Mouse (Mus musculus) CH12.LX (cell line): ENCODE data around the gene Mettl27. TPM values are rescaled to one million over a fixed set of nuclear protein-coding genes. Genes with fewer than 3 reads are reported as not detected.

Source experiments
- DNase-seq: peaks from one replicate; pipeline ENCODE4 v3.0.0-alpha.2; 2013; ENCODE audit errors: extremely low read depth
- H3K27ac ChIP-seq: 2 replicates; pipeline ENCODE4 v1.5.1; 2012; ENCODE audit warnings: low read depth, mild to moderate bottlenecking, control low read depth, moderate library complexity; ENCODE audit not compliant: insufficient read depth
- H3K27me3 ChIP-seq: replicated peaks from 2 replicates; pipeline ENCODE3; 2012; ENCODE audit warnings: inconsistent platforms
- H3K36me3 ChIP-seq, 2 experiments: replicated peaks in 1 of 2; 2 replicates each; pipeline versions ENCODE3 to v1.6.1; 2012; ENCODE audit warnings: inconsistent platforms in 1 of 2, low read length in 1 of 2, mild to moderate bottlenecking in 1 of 2, mixed read lengths in 1 of 2, moderate library complexity in 1 of 2; ENCODE audit not compliant: control insufficient read depth in 1 of 2, insufficient read depth in 1 of 2
- H3K4me1 ChIP-seq, 2 experiments: 2 replicates each; pipeline ENCODE4 v1.6.1; 2012; ENCODE audit warnings: inconsistent platforms in 1 of 2, moderate library complexity in 1 of 2; ENCODE audit not compliant: insufficient read depth in 2 of 2, control insufficient read depth in 1 of 2
- H3K4me2 ChIP-seq: 2 replicates; pipeline ENCODE4 v1.6.1; 2012; ENCODE audit warnings: low read depth, mild to moderate bottlenecking, control low read depth; ENCODE audit not compliant: poor library complexity, insufficient read depth, severe bottlenecking
- H3K4me3 ChIP-seq, 3 experiments: fragments of 150-350 bp in 1 of 3; sonication (generic) in 1 of 3; replicated peaks in 1 of 3; 2 replicates each; pipeline versions ENCODE3 to v1.5.1; 2011 to 2012; ENCODE audit warnings: low read depth in 2 of 3, low read length in 2 of 3, mild to moderate bottlenecking in 2 of 3, moderate library complexity in 2 of 3, control low read depth in 1 of 3, improper control_type of control experiment in 1 of 3, inconsistent platforms in 1 of 3, mixed read lengths in 1 of 3; ENCODE audit not compliant: poor library complexity in 1 of 3
- H3K79me2 ChIP-seq: replicated peaks from 2 replicates; pipeline ENCODE4 v1.6.1; 2012; ENCODE audit warnings: mild to moderate bottlenecking, moderate library complexity; ENCODE audit not compliant: control insufficient read depth, poor library complexity, insufficient read depth, severe bottlenecking; ENCODE audit errors: extremely low read depth
- H3K9ac ChIP-seq: 2 replicates; pipeline ENCODE4 v1.6.1; 2012; ENCODE audit warnings: low read depth, mild to moderate bottlenecking, control low read depth, moderate library complexity; ENCODE audit not compliant: insufficient read depth
- H3K9me3 ChIP-seq: replicated peaks from 2 replicates; pipeline ENCODE3; 2012; ENCODE audit warnings: low read length, inconsistent platforms, mixed read lengths
- CHD2 ChIP-seq: IDR thresholded peaks from 2 replicates; pipeline ENCODE4 v1.6.1; 2011; ENCODE audit warnings: low read length, improper control_type of control experiment
- CTCF ChIP-seq, 2 experiments: IDR thresholded peaks in 1 of 2; conservative IDR thresholded peaks in 1 of 2; 2 replicates each; pipeline ENCODE4 v1.5.1; 2011 to 2012; ENCODE audit warnings: low read depth in 2 of 2, low read length in 2 of 2, improper control_type of control experiment in 1 of 2, inconsistent platforms in 1 of 2, mild to moderate bottlenecking in 1 of 2, moderate library complexity in 1 of 2
- ELF1 ChIP-seq: IDR thresholded peaks from 2 replicates; pipeline ENCODE4 v1.6.1; 2014; ENCODE audit warnings: low read depth, mild to moderate bottlenecking, inconsistent platforms, low read length, improper control_type of control experiment
- ETS1 ChIP-seq: conservative IDR thresholded peaks from 2 replicates; pipeline ENCODE4 v1.6.1; 2012; ENCODE audit warnings: low read depth, mild to moderate bottlenecking, inconsistent platforms, low read length, improper control_type of control experiment, moderate library complexity
- GABPA ChIP-seq: IDR thresholded peaks from 2 replicates; pipeline ENCODE4 v1.6.1; 2012; ENCODE audit warnings: low read depth, low read length, improper control_type of control experiment, inconsistent platforms; ENCODE audit not compliant: insufficient replicate concordance
- HCFC1 ChIP-seq: IDR thresholded peaks from 2 replicates; pipeline ENCODE4 v1.6.1; 2012; ENCODE audit warnings: low read depth, mild to moderate bottlenecking, inconsistent platforms, low read length, improper control_type of control experiment
- JUND ChIP-seq: conservative IDR thresholded peaks from 2 replicates; pipeline ENCODE4 v1.6.1; 2011; ENCODE audit warnings: low read depth, low read length, improper control_type of control experiment
- KAT2A ChIP-seq: IDR thresholded peaks from 2 replicates; pipeline ENCODE4 v1.6.1; 2012; ENCODE audit warnings: low read length, improper control_type of control experiment, inconsistent platforms; ENCODE audit not compliant: insufficient replicate concordance
- MAX ChIP-seq: IDR thresholded peaks from 2 replicates; pipeline ENCODE4 v1.6.1; 2011; ENCODE audit warnings: low read length, improper control_type of control experiment
- MEF2A ChIP-seq: IDR thresholded peaks from 2 replicates; pipeline ENCODE4 v1.6.1; 2014; ENCODE audit warnings: low read depth, mild to moderate bottlenecking, inconsistent platforms, low read length, improper control_type of control experiment, borderline replicate concordance
- MYC ChIP-seq: IDR thresholded peaks from 2 replicates; pipeline ENCODE4 v1.6.1; 2011; ENCODE audit warnings: low read depth, mild to moderate bottlenecking, improper control_type of control experiment, low read length
- NELFE ChIP-seq: IDR thresholded peaks from 2 replicates; pipeline ENCODE4 v1.6.1; 2011; ENCODE audit warnings: low read depth, low read length, improper control_type of control experiment
- POLR2A ChIP-seq: IDR thresholded peaks from 2 replicates; pipeline ENCODE4 v1.6.1; 2011; ENCODE audit warnings: low read depth, mild to moderate bottlenecking, improper control_type of control experiment, low read length
- POLR2AphosphoS2 ChIP-seq: IDR thresholded peaks from 2 replicates; pipeline ENCODE4 v1.6.1; 2011; ENCODE audit warnings: low read depth, low read length, improper control_type of control experiment
- RAD21 ChIP-seq: IDR thresholded peaks from 2 replicates; pipeline ENCODE4 v1.6.1; 2011; ENCODE audit warnings: low read depth, mild to moderate bottlenecking, low read length, improper control_type of control experiment, moderate library complexity
- RCOR1 ChIP-seq: conservative IDR thresholded peaks from 2 replicates; pipeline ENCODE4 v1.6.1; 2012; ENCODE audit warnings: low read depth, mild to moderate bottlenecking, inconsistent platforms, low read length, improper control_type of control experiment
- SMC3 ChIP-seq: IDR thresholded peaks from 2 replicates; pipeline ENCODE4 v1.6.1; 2011; ENCODE audit warnings: low read depth, low read length, improper control_type of control experiment
- TBP ChIP-seq: conservative IDR thresholded peaks from 2 replicates; pipeline ENCODE4 v1.6.1; 2011; ENCODE audit warnings: low read depth, low read length, improper control_type of control experiment
- ZC3H11A ChIP-seq: IDR thresholded peaks from 2 replicates; pipeline ENCODE4 v1.6.1; 2012; ENCODE audit warnings: low read depth, mild to moderate bottlenecking, inconsistent platforms, low read length, improper control_type of control experiment
- ZKSCAN1 ChIP-seq: IDR thresholded peaks from 2 replicates; pipeline ENCODE4 v1.6.1; 2012; ENCODE audit warnings: low read depth, inconsistent platforms, low read length, improper control_type of control experiment, borderline replicate concordance
- ZMIZ1 ChIP-seq: IDR thresholded peaks from 2 replicates; pipeline ENCODE4 v1.6.1; 2012; ENCODE audit warnings: low read depth, mild to moderate bottlenecking, inconsistent platforms, low read length, improper control_type of control experiment
- dilution Hi-C: fragments of 300-500 bp; cut with MboI; formaldehyde crosslinking; loops from 2 replicates; pipeline ENCODE4 v1.14.3; 2020; ENCODE audit warnings: low sequenced_read_pairs; ENCODE audit not compliant: extremely low pct_unique_long_range_greater_than_20kb, extremely low pct_ligation_motif_present
- in situ Hi-C: fragments of 300-500 bp; cut with MboI; formaldehyde crosslinking; loops from 3 replicates; pipeline ENCODE4 v1.14.3; 2019; ENCODE audit warnings: low sequenced_read_pairs, low pct_ligation_motif_present, low pct_unique_long_range_greater_than_20kb, mixed read lengths
- polyA plus RNA-seq: library from polyadenylated mRNA; unstranded; fragments of >175 nt; gene quantifications from 2 replicates; pipeline ENCODE4 v1.2.1, GENCODE M21; 2012; ENCODE audit warnings: low read depth; ENCODE audit not compliant: insufficient read length
- total RNA-seq, 2 experiments: library from RNA; depleted of rRNA; stranded (reverse); fragments of 300-350 nt in 1 of 2; fragments of >200 nt in 1 of 2; gene quantifications; 2 replicates each; pipeline ENCODE4 v1.2.3; 2012 to 2014

Mettl27 gene
- total and polyA plus RNA-seq, 3 experiments, result 0.73 to 1.9 (median 0.93) TPM

DNA sequence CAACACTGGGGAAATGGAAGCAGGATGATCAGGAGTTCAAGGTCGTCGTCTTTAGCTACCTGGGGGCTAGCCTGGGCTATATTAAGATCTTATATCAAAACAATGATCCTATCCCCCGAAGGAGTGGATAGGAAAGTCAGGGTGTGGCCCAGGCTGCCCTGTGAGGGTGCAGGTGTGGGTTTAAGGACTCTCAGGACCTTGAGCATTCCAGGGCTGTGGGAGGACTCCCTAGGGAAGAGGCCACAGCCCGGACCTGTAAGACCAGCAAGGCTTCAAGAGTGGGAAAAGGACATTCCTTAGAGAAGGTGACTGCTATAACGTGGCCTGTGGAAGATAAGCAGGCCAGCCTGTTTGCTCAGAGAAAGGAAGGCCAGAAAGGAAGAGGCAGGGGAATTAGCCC lies 12.0 kb downstream of the Mettl27 start:
- in situ Hi-C loops, result no loop called here
- dilution Hi-C loops, result no loop called here
- H3K4me3 ChIP-seq, result no peak overlapping the region

DNA sequence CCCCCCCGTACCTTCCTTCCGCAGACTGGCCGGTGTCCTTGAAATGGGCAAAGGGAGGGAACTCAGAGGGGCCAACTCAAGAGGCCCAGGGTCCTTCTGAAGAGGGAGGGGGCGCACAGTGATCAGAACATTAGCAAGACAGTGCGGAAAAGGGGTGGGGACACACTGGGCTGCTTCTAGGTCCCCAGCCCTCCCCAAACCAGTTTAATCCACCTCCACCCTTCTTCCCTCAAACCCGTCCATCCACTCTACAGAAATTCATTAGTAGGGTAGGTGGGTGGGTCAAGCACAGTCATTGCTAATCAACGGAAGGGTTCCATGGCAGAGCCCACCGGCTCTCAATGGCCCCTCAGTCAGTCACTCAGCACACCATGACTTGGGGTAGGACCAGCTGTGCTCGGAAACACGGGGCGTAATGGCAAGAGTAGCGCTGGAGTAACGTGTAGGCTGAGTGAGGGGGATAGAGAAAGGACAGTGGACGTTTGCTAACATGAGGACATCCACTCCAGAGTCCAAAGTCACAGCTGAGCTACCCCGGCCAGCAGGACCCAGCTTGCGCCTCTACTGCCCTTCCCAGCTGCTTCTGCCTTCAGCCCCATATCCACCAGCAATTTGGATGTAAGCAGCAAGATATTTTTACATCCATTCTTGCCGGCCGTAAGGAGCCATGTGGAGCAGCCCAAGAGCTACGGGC lies 13.2 kb downstream of the Mettl27 start:
- Histone ChIP-seq H3K27ac (no peak overlapping the region), H3K4me2 (no peak overlapping the region), H3K9ac (no peak overlapping the region), H3K79me2 (no peaks in the 10 kb centered on the region), H3K4me3 (no peak overlapping the region), H3K27me3 (peaks cover 5% of the 10 kb centered on the region), H3K4me1 (peaks cover 12 to 39% of the 10 kb centered on the region in 2 experiments; a peak in 3 of 4 replicates), H3K9me3 (peaks cover under 1% of the 10 kb centered on the region), H3K36me3 (no peaks in the 10 kb centered on the region)
- dilution Hi-C loops, result no loop called here
- in situ Hi-C loops, result no loop called here
- TF ChIP-seq NELFE (no peak), RCOR1 (no peak), TBP (no peak), CTCF (conservative IDR thresholded peaks at IDR 0.05 in 1 of 2, IDR thresholded peaks at IDR 0.05 in 1 of 2; ENCODE audit: low read depth in 2 of 2, low read length in 2 of 2) (no peak), HCFC1 (no peak), POLR2AphosphoS2 (no peak), JUND (no peak), POLR2A (no peak), MAX (no peak), MEF2A (no peak), ZKSCAN1 (no peak), SMC3 (no peak), GABPA (no peak), CHD2 (no peak), ETS1 (no peak), MYC (no peak), ZMIZ1 (no peak), ZC3H11A (no peak), ELF1 (no peak)
- no peak for DNase-seq

More for the DNA sequence above, 12.0 kb downstream of the Mettl27 start:
- DNase-seq, result no peak
- Histone ChIP-seq H3K4me2 (no peak overlapping the region), H3K9me3 (peaks cover 2% of the 10 kb centered on the region), H3K27me3 (peaks cover 5% of the 10 kb centered on the region), H3K79me2 (no peaks in the 10 kb centered on the region), H3K27ac (no peak overlapping the region), H3K4me1 (peaks cover 12 to 42% of the 10 kb centered on the region in 2 experiments; a peak in 3 of 4 replicates), H3K36me3 (no peaks in the 10 kb centered on the region), H3K9ac (no peak overlapping the region)
- TF ChIP-seq RAD21 (no peak), MYC (no peak), KAT2A (no peak), JUND (no peak), MEF2A (no peak), POLR2A (no peak)
